Mouse (Mus musculus) brain, embryonic 14.5 days (tissue): Measurements from ENCODE around the gene Casc3.

Experiments used
- CTCF ChIP-seq: fragments of 200-500 bp; IDR thresholded peaks from 2 replicates; pipeline ENCODE4 v1.5.1; 2012; ENCODE audit warnings: inconsistent platforms, mild to moderate bottlenecking, moderate library complexity, borderline replicate concordance; ENCODE audit not compliant: insufficient read depth, insufficient read length; ENCODE audit errors: extremely low read depth
- POLR2A ChIP-seq: fragments of 200-500 bp; IDR thresholded peaks from 2 replicates; pipeline ENCODE4 v1.6.1; 2012; ENCODE audit warnings: mild to moderate bottlenecking, inconsistent platforms, borderline replicate concordance; ENCODE audit not compliant: poor library complexity, insufficient read depth, insufficient read length, severe bottlenecking; ENCODE audit errors: extremely low read depth

DNA sequence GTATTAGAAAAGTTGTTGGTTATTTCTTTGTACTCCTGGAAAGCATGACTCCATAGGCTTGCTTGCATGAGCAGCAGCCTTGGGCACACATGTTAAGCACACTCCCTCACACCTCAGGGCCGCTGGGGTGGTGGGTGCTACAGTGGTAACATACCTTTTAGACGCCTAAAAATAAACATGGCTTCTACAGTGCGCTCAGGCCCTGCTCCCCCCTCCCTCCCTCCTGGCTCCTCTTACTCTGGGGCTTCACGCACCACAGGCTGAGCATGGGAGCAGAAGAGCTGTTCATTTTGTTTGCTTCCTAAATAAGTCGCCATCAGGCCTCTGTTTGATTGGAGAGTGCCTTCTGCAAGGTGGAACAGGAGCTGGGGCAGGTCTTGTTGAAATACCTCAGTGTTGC lies 7.4 kb upstream of the Casc3 start:
- TF ChIP-seq CTCF = no peak
- no peak for TF ChIP-seq POLR2A
